Mouse (Mus musculus) heart, embryonic 15.5 days (tissue): ENCODE measurements around the gene Ucn2. TPM values are rescaled to one million over a fixed set of nuclear protein-coding genes. Genes with fewer than 3 reads are reported as not detected.

Experiments used
- ATAC-seq: fragments of 200-750 bp; cut with Nextera tagmentation; replicated peaks from 2 replicates; pipeline ENCODE4 v1.8.0; 2017; ENCODE audit warnings: low read depth, moderate TSS enrichment; ENCODE audit not compliant: insufficient number of reproducible peaks, insufficient read depth, low FRiP score
- H3K27ac ChIP-seq: fragments of 300-500 bp; sonication (generic); 2 replicates; pipeline ENCODE4 v1.5.1; 2015; ENCODE audit warnings: mild to moderate bottlenecking, inconsistent platforms
- H3K27me3 ChIP-seq: fragments of 300-500 bp; sonication (generic); 2 replicates; pipeline ENCODE4 v1.6.1; 2015; ENCODE audit warnings: inconsistent platforms
- H3K36me3 ChIP-seq: fragments of 300-500 bp; sonication (generic); 2 replicates; pipeline ENCODE4 v1.6.1; 2015; ENCODE audit warnings: mild to moderate bottlenecking, inconsistent platforms
- H3K4me1 ChIP-seq: fragments of 300-500 bp; sonication (generic); replicated peaks from 2 replicates; pipeline ENCODE4 v1.6.1; 2015; ENCODE audit warnings: inconsistent platforms
- H3K4me2 ChIP-seq: fragments of 300-500 bp; sonication (generic); 2 replicates; pipeline ENCODE4 v1.6.1; 2015; ENCODE audit warnings: inconsistent platforms, mild to moderate bottlenecking, moderate library complexity
- H3K4me3 ChIP-seq: fragments of 300-500 bp; sonication (generic); 2 replicates; pipeline ENCODE4 v1.5.1; 2015; ENCODE audit warnings: mild to moderate bottlenecking, inconsistent platforms
- H3K9ac ChIP-seq: fragments of 300-500 bp; sonication (generic); 2 replicates; pipeline ENCODE4 v1.6.1; 2015; ENCODE audit warnings: mild to moderate bottlenecking, inconsistent platforms
- H3K9me3 ChIP-seq: fragments of 300-500 bp; sonication (generic); replicated peaks from 2 replicates; pipeline ENCODE4 v1.6.1; 2016; ENCODE audit warnings: inconsistent platforms
- WGBS: fragments of 180-500 bp; shearing (Covaris S2); methylation state at CpG from one replicate; pipeline ENCODE4 v1.1.7; 2015; ENCODE audit warnings: mixed read lengths; 5-methylcytosine and 5-hydroxymethylcytosine counted together
- polyA plus RNA-seq: library from polyadenylated mRNA; unstranded; fragments of >200 nt; fragmentation: Nextera tagmentation; extraction: Ambion mirVana; gene quantifications from 2 replicates; pipeline ENCODE4 v1.2.1, GENCODE M21; 2015

Ucn2 gene
- polyA plus RNA-seq = not detected in 2 replicates

GRCm38 (mm10) chr9:108985710-108986109 lies at the start of gene Ucn2:
Gene Ucn2, plus strand, starts transcription at chr9:108986010.
- no peaks in the 10 kb centered on the region for H3K9me3 ChIP-seq
- H3K4me2 ChIP-seq = no peak within 1 kb of the TSS
- 83% methylated on average over 4 of the region's 4 CpGs for WGBS
- H3K4me3 ChIP-seq = no peak within 1 kb of the TSS
- peaks cover 30% of the 10 kb centered on the region for H3K4me1 ChIP-seq
- no peak within 1 kb of the TSS for H3K27ac ChIP-seq
- no peak for ATAC-seq
- no peaks in the 10 kb centered on the region for H3K36me3 ChIP-seq
- no peak within 1 kb of the TSS for H3K9ac ChIP-seq
- no peaks in the 10 kb centered on the region for H3K27me3 ChIP-seq

GRCm38 (mm10) chr9:108936418-108937364 lies 49.1 kb upstream of the Ucn2 start, which contains the start of gene Uqcrc1:
Gene Uqcrc1, plus strand, starts transcription at chr9:108936633.
- under 1% methylated on average over 58 of the region's 58 CpGs for WGBS
- Histone ChIP-seq H3K27ac (peak within 1 kb of the TSS; percentile 86), H3K36me3 (peaks cover 37% of the 10 kb centered on the region), H3K9me3 (no peaks in the 10 kb centered on the region), H3K4me1 (0 out of 2 replicates have a peak, but pooled peaks cover 6% of the 10 kb centered on the region), H3K4me2 (peak within 1 kb of the TSS; percentile 59), H3K27me3 (no peaks in the 10 kb centered on the region), H3K9ac (peak within 1 kb of the TSS; percentile 88), H3K4me3 (peak within 1 kb of the TSS; percentile 74)
- ATAC-seq = peak; percentile 91

GRCm38 (mm10) chr9:108945111-108945510 lies 40.7 kb upstream of the Ucn2 start:
- ATAC-seq = no peak
- Histone ChIP-seq H3K36me3 (peaks cover 93% of the 10 kb centered on the region), H3K4me1 (peaks cover 20% of the 10 kb centered on the region), H3K9me3 (no peaks in the 10 kb centered on the region), H3K4me3 (no peak overlapping the region), H3K27ac (no peak overlapping the region), H3K9ac (no peak overlapping the region), H3K4me2 (no peak overlapping the region), H3K27me3 (no peaks in the 10 kb centered on the region)
- WGBS = 64% methylated on average over 9 of the region's 9 CpGs

GRCm38 (mm10) chr9:108945608-108946007 lies 40.2 kb upstream of the Ucn2 start:
- Histone ChIP-seq H3K4me1 (peaks cover 21% of the 10 kb centered on the region), H3K9ac (no peak overlapping the region), H3K27ac (no peak overlapping the region), H3K4me2 (no peak overlapping the region), H3K9me3 (no peaks in the 10 kb centered on the region), H3K27me3 (no peaks in the 10 kb centered on the region), H3K36me3 (peaks cover 93% of the 10 kb centered on the region), H3K4me3 (no peak overlapping the region)
- ATAC-seq = no peak
- WGBS = 85% methylated on average over 5 of the region's 5 CpGs

DNA sequence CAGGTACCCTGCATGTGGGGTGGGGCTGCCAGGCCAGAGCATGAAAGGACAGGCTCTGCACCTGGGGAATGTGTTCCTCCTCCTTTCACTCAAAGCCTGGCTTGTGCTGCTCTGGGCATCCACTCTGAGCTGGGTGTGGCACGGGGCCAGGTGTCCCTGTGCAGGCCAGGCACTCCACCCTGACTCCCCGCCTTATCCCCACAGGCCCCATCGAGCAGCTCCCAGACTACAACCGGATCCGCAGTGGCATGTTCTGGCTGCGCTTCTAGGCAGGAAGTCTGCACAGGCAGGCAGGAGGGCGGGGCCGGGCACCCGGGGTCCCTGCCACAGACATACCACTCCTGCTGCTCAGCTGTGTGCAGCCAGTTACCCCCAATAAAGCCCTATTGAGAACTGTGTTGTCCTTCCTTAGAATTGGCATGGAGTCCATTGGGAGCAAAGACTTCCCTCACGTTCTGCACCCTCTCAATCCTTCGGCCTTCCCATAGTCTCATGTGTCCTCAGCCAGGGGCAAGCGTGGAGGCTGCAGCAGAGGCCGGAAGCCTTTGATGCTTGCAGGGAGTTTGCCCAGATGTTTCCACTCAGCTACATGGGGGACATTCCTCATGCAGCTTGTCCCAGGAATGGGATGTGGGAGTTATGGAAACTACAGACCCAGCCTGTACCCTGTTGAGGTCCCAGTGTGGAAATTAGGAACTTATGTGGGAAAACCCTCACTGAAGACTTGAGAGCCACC lies 36.4 kb upstream of the Ucn2 start:
- Histone ChIP-seq H3K4me2 (no peak overlapping the region), H3K9ac (no peak overlapping the region), H3K4me3 (no peak overlapping the region), H3K36me3 (peaks cover 63% of the 10 kb centered on the region), H3K27me3 (peaks cover 22% of the 10 kb centered on the region), H3K4me1 (peaks cover 31% of the 10 kb centered on the region), H3K27ac (peak overlapping the region; percentile 55), H3K9me3 (no peaks in the 10 kb centered on the region)
- WGBS = 61% methylated on average over 13 of the region's 13 CpGs
- peak; percentile 45 for ATAC-seq

DNA sequence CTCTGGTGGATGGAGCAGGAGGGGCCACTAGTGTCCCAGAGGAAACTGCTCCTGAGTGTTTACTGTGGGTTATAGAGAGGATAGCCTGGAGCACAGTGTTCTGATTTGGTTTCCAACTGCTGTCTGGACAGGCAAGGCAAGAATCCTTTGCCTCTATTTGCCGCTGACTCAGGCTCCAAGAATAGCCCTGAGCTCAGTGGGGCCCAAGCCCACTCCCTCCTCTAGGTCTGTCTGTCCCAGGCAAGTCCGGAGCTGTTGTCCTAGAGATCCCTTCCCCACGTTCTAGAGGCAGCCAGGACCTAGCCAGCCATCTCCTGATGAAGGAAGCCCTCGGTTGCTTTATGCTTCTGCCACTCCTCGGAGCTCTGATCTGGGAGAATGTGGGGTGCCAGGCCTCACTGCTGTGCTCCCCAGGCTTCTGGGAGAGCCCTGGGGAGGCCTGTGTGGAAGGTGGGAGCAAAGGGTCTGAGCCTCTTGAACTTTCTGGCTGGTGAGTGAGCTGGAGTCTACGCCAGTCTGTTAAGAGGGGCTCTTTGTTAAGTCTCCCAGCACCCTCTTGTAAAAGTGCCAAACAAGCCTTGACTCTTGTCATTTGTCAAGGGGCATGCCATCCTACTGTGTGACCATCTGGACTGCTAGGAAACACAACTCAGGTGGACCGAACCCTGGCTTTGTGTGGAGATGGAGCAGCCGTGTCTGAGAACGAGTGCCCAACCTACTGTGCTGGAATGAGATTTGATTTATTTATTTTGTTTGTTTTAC lies 35.7 kb upstream of the Ucn2 start:
- H3K9me3 ChIP-seq = no peaks in the 10 kb centered on the region
- H3K4me2 ChIP-seq = no peak overlapping the region
- no peak; the same call in 1 of the 2 replicates for ATAC-seq
- peaks cover 56% of the 10 kb centered on the region for H3K36me3 ChIP-seq
- H3K4me1 ChIP-seq = peaks cover 31% of the 10 kb centered on the region
- no peak overlapping the region; the same call in 1 of the 2 replicates for H3K9ac ChIP-seq
- WGBS = 64% methylated on average over 9 of the region's 9 CpGs
- no peak overlapping the region for H3K4me3 ChIP-seq
- H3K27ac ChIP-seq = peak overlapping the region; percentile 55
- H3K27me3 ChIP-seq = peaks cover 24% of the 10 kb centered on the region

- Histone ChIP-seq H3K4me1 (peaks cover 31% of the 10 kb centered on the region), H3K4me2 (peak within 1 kb of the TSS; percentile 55), H3K9me3 (no peaks in the 10 kb centered on the region), H3K9ac (no peak within 1 kb of the TSS), H3K4me3 (peak within 1 kb of the TSS; percentile 29), H3K27ac (no peak within 1 kb of the TSS), H3K36me3 (peaks cover 27% of the 10 kb centered on the region), H3K27me3 (peaks cover 27% of the 10 kb centered on the region)
- WGBS = 7% methylated on average over 15 of the region's 15 CpGs
- ATAC-seq = no peak
Measured at GRCm38 (mm10) chr9:108953081-108953636, 32.7 kb upstream of the Ucn2 start, which contains the start of gene Col7a1. Gene Col7a1, plus strand, starts transcription at chr9:108953586.

DNA sequence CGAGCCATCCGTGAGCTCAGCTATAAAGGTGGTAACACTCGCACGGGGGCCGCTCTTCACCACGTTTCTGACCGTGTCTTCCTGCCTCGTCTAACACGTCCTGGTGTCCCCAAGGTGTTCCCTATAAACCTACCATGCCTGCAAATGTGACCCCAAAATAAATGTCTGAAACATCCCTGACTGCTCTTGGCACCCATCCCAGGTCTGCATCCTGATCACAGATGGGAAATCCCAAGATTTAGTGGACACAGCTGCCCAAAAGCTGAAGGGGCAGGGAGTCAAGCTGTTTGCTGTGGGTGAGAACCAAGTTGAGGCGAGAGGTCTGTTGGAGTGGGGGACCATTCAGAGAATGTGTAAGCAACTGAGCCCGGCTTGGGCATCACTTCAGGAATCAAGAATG lies 30.6 kb upstream of the Ucn2 start:
- 87% methylated on average over 11 of the region's 11 CpGs for WGBS
- no peak overlapping the region for H3K9ac ChIP-seq
- no peak for ATAC-seq

DNA sequence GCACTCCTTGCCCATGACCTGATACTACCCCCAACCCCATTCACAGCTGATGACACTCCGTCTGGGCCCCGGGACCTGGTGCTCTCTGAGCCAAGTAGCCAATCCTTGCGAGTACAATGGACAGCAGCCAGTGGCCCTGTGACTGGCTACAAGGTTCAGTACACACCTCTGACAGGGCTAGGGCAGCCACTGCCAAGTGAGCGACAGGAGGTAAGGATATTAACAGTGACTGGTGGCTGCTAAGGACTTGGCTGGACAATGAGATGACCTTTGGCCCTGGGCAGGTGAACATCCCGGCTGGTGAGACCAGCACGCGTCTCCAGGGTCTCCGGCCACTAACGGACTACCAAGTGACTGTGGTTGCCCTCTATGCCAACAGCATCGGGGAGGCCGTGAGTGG lies 30.0 kb upstream of the Ucn2 start:
- 0 out of 2 replicates have a peak, but pooled peaks cover 2% of the 10 kb centered on the region for H3K36me3 ChIP-seq
- no peak overlapping the region for H3K27ac ChIP-seq
- peaks cover 11% of the 10 kb centered on the region for H3K4me1 ChIP-seq
- H3K9ac ChIP-seq = no peak overlapping the region
- H3K4me3 ChIP-seq = no peak overlapping the region
- H3K9me3 ChIP-seq = no peaks in the 10 kb centered on the region
- H3K27me3 ChIP-seq = peaks cover 35% of the 10 kb centered on the region
- ATAC-seq = no peak
- 89% methylated on average over 11 of the region's 11 CpGs for WGBS
- H3K4me2 ChIP-seq = no peak overlapping the region

More for the DNA sequence above, 30.6 kb upstream of the Ucn2 start:
- Histone ChIP-seq H3K4me2 (no peak overlapping the region), H3K27me3 (peaks cover 35% of the 10 kb centered on the region), H3K4me1 (peaks cover 12% of the 10 kb centered on the region), H3K4me3 (no peak overlapping the region), H3K36me3 (peaks cover 6% of the 10 kb centered on the region), H3K27ac (no peak overlapping the region), H3K9me3 (no peaks in the 10 kb centered on the region)

DNA sequence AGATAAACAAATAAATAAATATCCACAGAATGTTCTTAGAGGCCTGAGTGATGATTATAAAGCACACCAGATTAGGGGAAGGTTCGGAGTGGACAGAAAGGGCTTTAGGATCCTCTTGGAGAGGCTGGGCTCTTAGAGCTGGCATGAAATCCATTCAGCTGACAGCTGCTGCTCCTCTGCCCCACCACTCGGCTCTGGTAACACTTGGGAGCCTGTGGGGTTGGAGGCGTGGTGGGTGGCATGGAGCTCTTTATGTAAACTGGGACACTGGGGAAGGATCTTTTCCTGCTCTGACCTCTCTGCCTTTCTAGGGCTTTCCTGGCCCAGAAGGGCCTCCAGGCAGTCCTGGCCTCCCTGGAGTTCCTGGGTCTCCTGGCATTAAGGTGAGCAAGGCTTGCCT lies 22.2 kb upstream of the Ucn2 start:
- no peaks in the 10 kb centered on the region for H3K36me3 ChIP-seq
- H3K9me3 ChIP-seq = no peaks in the 10 kb centered on the region
- 0 out of 2 replicates have a peak, but pooled peaks cover 4% of the 10 kb centered on the region for H3K27me3 ChIP-seq
- WGBS = 63% methylated on average over 3 of the region's 3 CpGs
- H3K4me2 ChIP-seq = no peak overlapping the region
- no peak overlapping the region for H3K4me3 ChIP-seq
- no peaks in the 10 kb centered on the region for H3K4me1 ChIP-seq
- no peak overlapping the region for H3K9ac ChIP-seq
- H3K27ac ChIP-seq = no peak overlapping the region
- no peak for ATAC-seq
